Mouse (Mus musculus) forebrain, embryonic 11.5 days (tissue): ENCODE measurements around the gene Capn12. TPM values are rescaled to one million over a fixed set of nuclear protein-coding genes. Genes with fewer than 3 reads are reported as not detected.

Experiments
- ATAC-seq: fragments of 200-750 bp; cut with Nextera tagmentation; replicated peaks from 2 replicates; pipeline ENCODE4 v1.8.0; 2017; ENCODE audit warnings: moderate TSS enrichment; ENCODE audit not compliant: low FRiP score
- DNase-seq: peaks from one replicate; pipeline ENCODE4 v3.0.0-alpha.2; 2017; ENCODE audit warnings: low spot score
- H3K27ac ChIP-seq: fragments of 300-500 bp; sonication (generic); 2 replicates; pipeline ENCODE4 v1.5.1; 2014; ENCODE audit warnings: low read depth, low read length
- H3K27me3 ChIP-seq: fragments of 300-500 bp; sonication (generic); 2 replicates; pipeline ENCODE4 v1.6.1; 2014; ENCODE audit warnings: mild to moderate bottlenecking, low read length, mixed read lengths; ENCODE audit not compliant: control insufficient read depth, insufficient read depth
- H3K36me3 ChIP-seq: fragments of 300-500 bp; sonication (generic); 2 replicates; pipeline ENCODE4 v1.6.1; 2014; ENCODE audit warnings: mild to moderate bottlenecking, low read length, moderate library complexity, mixed read lengths; ENCODE audit not compliant: control insufficient read depth, insufficient read depth
- H3K4me1 ChIP-seq: fragments of 300-500 bp; sonication (generic); replicated peaks from 2 replicates; pipeline ENCODE4 v1.6.1; 2014; ENCODE audit warnings: low read length, mixed read lengths; ENCODE audit not compliant: control insufficient read depth, insufficient read depth
- H3K4me2 ChIP-seq: fragments of 300-500 bp; sonication (generic); 2 replicates; pipeline ENCODE4 v1.6.1; 2014; ENCODE audit warnings: low read depth, mild to moderate bottlenecking, low read length, moderate library complexity, mixed read lengths; ENCODE audit not compliant: severe bottlenecking
- H3K4me3 ChIP-seq: fragments of 300-500 bp; sonication (generic); 2 replicates; pipeline ENCODE4 v1.5.1; 2014; ENCODE audit warnings: low read depth, low read length
- H3K9ac ChIP-seq: fragments of 300-500 bp; sonication (generic); 2 replicates; pipeline ENCODE4 v1.6.1; 2014; ENCODE audit warnings: low read length
- H3K9me3 ChIP-seq: fragments of 300-500 bp; sonication (generic); 2 replicates; pipeline ENCODE4 v1.6.1; 2016; ENCODE audit warnings: low read length, mixed read lengths; ENCODE audit not compliant: control insufficient read depth
- WGBS: fragments of 180-500 bp; shearing (Covaris S2); extraction: QIAGEN DNeasy Blood & Tissue Kit; methylation state at CpG from one replicate; pipeline ENCODE4 v1.1.7; 2014; 5-methylcytosine and 5-hydroxymethylcytosine counted together
- polyA plus RNA-seq: library from polyadenylated mRNA; unstranded; fragments of >200 nt; fragmentation: Nextera tagmentation; extraction: Ambion mirVana; gene quantifications from 2 replicates; pipeline ENCODE4 v1.2.1, GENCODE M21; 2014

The Capn12 gene
- 0.60 and 0.69 TPM in 2 replicates for polyA plus RNA-seq

- Histone ChIP-seq H3K4me1 (no peaks in the 10 kb centered on the region), H3K4me3 (no peak within 1 kb of the TSS), H3K36me3 (no peaks in the 10 kb centered on the region), H3K27me3 (no peaks in the 10 kb centered on the region), H3K9ac (no peak within 1 kb of the TSS), H3K4me2 (no peak within 1 kb of the TSS), H3K9me3 (no peaks in the 10 kb centered on the region), H3K27ac (no peak within 1 kb of the TSS)
- WGBS, result 42% methylated on average over 13 of the region's 13 CpGs
- no peak for ATAC-seq
- DNase-seq, result no peak
Observed at GRCm38 (mm10) chr7:28881199-28881598, at the start of gene Capn12. TSS of gene Capn12 (plus strand) at chr7:28881422.

- Histone ChIP-seq H3K9me3 (no peaks in the 10 kb centered on the region), H3K36me3 (no peaks in the 10 kb centered on the region), H3K4me3 (no peak overlapping the region), H3K4me1 (no peaks in the 10 kb centered on the region), H3K4me2 (no peak overlapping the region), H3K9ac (no peak overlapping the region), H3K27ac (no peak overlapping the region), H3K27me3 (no peaks in the 10 kb centered on the region)
- DNase-seq (no peak), ATAC-seq (no peak)
- WGBS, result 82% methylated on average over 6 of the region's 6 CpGs
Observed at GRCm38 (mm10) chr7:28832137-28832536, 49.1 kb upstream of the Capn12 start.

- no peak for ATAC-seq
- no peaks in the 10 kb centered on the region for H3K4me1 ChIP-seq
- no peak within 1 kb of the TSS for H3K27ac ChIP-seq
- no peaks in the 10 kb centered on the region for H3K9me3 ChIP-seq
- no peaks in the 10 kb centered on the region for H3K27me3 ChIP-seq
- H3K36me3 ChIP-seq, result no peaks in the 10 kb centered on the region
- DNase-seq, result no peak
- no peak within 1 kb of the TSS for H3K4me3 ChIP-seq
- H3K9ac ChIP-seq, result no peak within 1 kb of the TSS
- no peak within 1 kb of the TSS for H3K4me2 ChIP-seq
- 81% methylated on average over 6 of the region's 6 CpGs for WGBS
Observed at GRCm38 (mm10) chr7:28833723-28834347, 47.4 kb upstream of the Capn12 start, which contains the start of gene Lgals4. TSS of gene Lgals4 (plus strand) at chr7:28833854.

- Histone ChIP-seq H3K9ac (no peak overlapping the region), H3K27ac (no peak overlapping the region), H3K4me2 (no peak overlapping the region), H3K4me3 (no peak overlapping the region), H3K4me1 (no peaks in the 10 kb centered on the region), H3K36me3 (no peaks in the 10 kb centered on the region), H3K9me3 (no peaks in the 10 kb centered on the region), H3K27me3 (no peaks in the 10 kb centered on the region)
- WGBS, result 88% methylated on average over 5 of the region's 5 CpGs
- DNase-seq (no peak), ATAC-seq (no peak)
Observed at GRCm38 (mm10) chr7:28836936-28837335, 44.3 kb upstream of the Capn12 start.

- Histone ChIP-seq H3K9ac (no peak overlapping the region), H3K9me3 (no peaks in the 10 kb centered on the region), H3K27me3 (no peaks in the 10 kb centered on the region), H3K36me3 (no peaks in the 10 kb centered on the region), H3K4me3 (no peak overlapping the region), H3K27ac (no peak overlapping the region), H3K4me1 (no peaks in the 10 kb centered on the region), H3K4me2 (no peak overlapping the region)
- no peak for ATAC-seq
- DNase-seq, result no peak
- WGBS, result 92% methylated on average over 9 of the region's 9 CpGs
Observed at GRCm38 (mm10) chr7:28838331-28838730, 42.9 kb upstream of the Capn12 start.

- Histone ChIP-seq H3K9ac (no peak overlapping the region), H3K9me3 (no peaks in the 10 kb centered on the region; the same call in 1 of the 2 replicates), H3K4me3 (no peak overlapping the region), H3K36me3 (no peaks in the 10 kb centered on the region), H3K27ac (no peak overlapping the region), H3K27me3 (no peaks in the 10 kb centered on the region), H3K4me2 (no peak overlapping the region), H3K4me1 (no peaks in the 10 kb centered on the region)
- no peak for ATAC-seq
- no peak for DNase-seq
- 87% methylated on average over 1 of the region's 1 CpGs for WGBS
Observed at GRCm38 (mm10) chr7:28847273-28847672, 33.9 kb upstream of the Capn12 start.

GRCm38 (mm10) chr7:28849700-28850236 lies 31.5 kb upstream of the Capn12 start:
- DNase-seq, result no peak
- Histone ChIP-seq H3K4me2 (no peak overlapping the region), H3K27me3 (no peaks in the 10 kb centered on the region), H3K9me3 (no peaks in the 10 kb centered on the region; the same call in 1 of the 2 replicates), H3K36me3 (no peaks in the 10 kb centered on the region), H3K27ac (no peak overlapping the region), H3K4me1 (no peaks in the 10 kb centered on the region), H3K9ac (no peak overlapping the region), H3K4me3 (no peak overlapping the region)
- 39% methylated on average over 1 of the region's 1 CpGs for WGBS
- no peak for ATAC-seq

- WGBS, result 84% methylated on average over 4 of the region's 4 CpGs
- no peaks in the 10 kb centered on the region; the same call in 1 of the 2 replicates for H3K9me3 ChIP-seq
- no peaks in the 10 kb centered on the region for H3K4me1 ChIP-seq
- H3K9ac ChIP-seq, result no peak overlapping the region
- H3K4me2 ChIP-seq, result no peak overlapping the region
- no peak overlapping the region for H3K27ac ChIP-seq
- H3K36me3 ChIP-seq, result no peaks in the 10 kb centered on the region
- no peaks in the 10 kb centered on the region for H3K27me3 ChIP-seq
- ATAC-seq, result no peak
- DNase-seq, result no peak
- H3K4me3 ChIP-seq, result no peak overlapping the region
Observed at GRCm38 (mm10) chr7:28850642-28851041, 30.6 kb upstream of the Capn12 start.

GRCm38 (mm10) chr7:28859953-28860352 lies 21.3 kb upstream of the Capn12 start:
- Histone ChIP-seq H3K4me2 (no peak overlapping the region), H3K9me3 (no peaks in the 10 kb centered on the region; the same call in 1 of the 2 replicates), H3K36me3 (no peaks in the 10 kb centered on the region), H3K4me1 (peaks cover 5% of the 10 kb centered on the region), H3K4me3 (no peak overlapping the region), H3K9ac (no peak overlapping the region), H3K27me3 (no peaks in the 10 kb centered on the region), H3K27ac (no peak overlapping the region)
- ATAC-seq (no peak), DNase-seq (no peak)
- WGBS, result 86% methylated on average over 2 of the region's 2 CpGs
